Comparison of ENCODE assay signal across 25 mouse cellular contexts in genomic region chr4:137445881-137446280, GRCm38 (mm10). TPM values are rescaled to one million over a fixed set of nuclear protein-coding genes. Genes with fewer than 3 reads are reported as not detected.
"Had no signal": no experiment of that assay in that cellular context is flagged by ENCODE, and none has a peak within 500 bp of the region (broad histone marks: within the 10 kb centered on the region; RNA-seq: fewer than 3 reads in every experiment).

No protein-coding gene starts in this region.

- H3K27ac ChIP-seq: neural tube, embryonic 13.5 days; neural tube, embryonic 15.5 days; stomach, embryonic 15.5 days; stomach, postnatal 0 days had no signal

- H3K4me3 ChIP-seq: neural tube, embryonic 13.5 days; neural tube, embryonic 15.5 days; stomach, embryonic 15.5 days had no signal

- H3K9me3 ChIP-seq: neural tube, embryonic 13.5 days; neural tube, embryonic 15.5 days; stomach, embryonic 15.5 days had no signal

- H3K9ac ChIP-seq: neural tube, embryonic 13.5 days; neural tube, embryonic 15.5 days; stomach, embryonic 15.5 days had no signal

- H3K27me3 ChIP-seq: neural tube, embryonic 13.5 days; neural tube, embryonic 15.5 days; stomach, embryonic 15.5 days had no signal

- H3K4me2 ChIP-seq: neural tube, embryonic 13.5 days; neural tube, embryonic 15.5 days; stomach, embryonic 15.5 days had no signal

- DNase-seq: retina, postnatal 1 day; right cerebral cortex, adult 18-20 months; right cerebral cortex, postnatal 14 days; right cerebral cortex, postnatal 25 days; right cerebral cortex, postnatal 4 days; spleen, adult 18-20 months; thymus, adult 18-20 months; thymus, adult 2 months; thymus, postnatal 14 days; thymus, postnatal 25 days; thymus, postnatal 36 days; thymus, postnatal 4 days had no signal

- H3K36me3 ChIP-seq: neural tube, embryonic 13.5 days; neural tube, embryonic 15.5 days; stomach, embryonic 15.5 days had no signal

RNA-seq across cellular contexts. Expression of gene 1700013G24Rik, which starts 7.2 kb away (rescaled TPM):
- total RNA-seq: neutrophil, adult 5-6 weeks had no signal
- polyA plus RNA-seq: neural tube, embryonic 13.5 days; neural tube, embryonic 14.5 days; neural tube, embryonic 15.5 days; small intestine, adult 2 months; spleen, adult 2 months; stomach, embryonic 14.5 days; stomach, embryonic 15.5 days; stomach, embryonic 16.5 days; stomach, postnatal 0 days; thymus, postnatal 0 days; urinary bladder, adult 2 months had no signal

RNA-seq across cellular contexts. Expression of gene Cela3b, which starts 15.5 kb away (rescaled TPM):
- total RNA-seq: neutrophil, adult 5-6 weeks had no signal
- polyA plus RNA-seq: neural tube, embryonic 13.5 days; neural tube, embryonic 14.5 days; neural tube, embryonic 15.5 days; stomach, embryonic 14.5 days; thymus, postnatal 0 days; urinary bladder, adult 2 months had no signal

RNA-seq across cellular contexts. Expression of gene Cela3a, which starts 36.3 kb away (rescaled TPM):
- total RNA-seq: neutrophil, adult 5-6 weeks had no signal
- polyA plus RNA-seq: neural tube, embryonic 13.5 days; neural tube, embryonic 14.5 days; neural tube, embryonic 15.5 days; small intestine, adult 2 months; stomach, embryonic 14.5 days; stomach, postnatal 0 days; testis, adult 2 months; thymus, adult 2 months; thymus, postnatal 0 days; urinary bladder, adult 2 months had no signal
